Mouse (Mus musculus): ENCODE results near the gene Wipf2.
"Not testable (repeated sequence)": the region's sequence is repeated elsewhere in the genome, so short reads cannot be mapped to it uniquely, and the experiment has no call there.

Gene Wipf2

DNA sequence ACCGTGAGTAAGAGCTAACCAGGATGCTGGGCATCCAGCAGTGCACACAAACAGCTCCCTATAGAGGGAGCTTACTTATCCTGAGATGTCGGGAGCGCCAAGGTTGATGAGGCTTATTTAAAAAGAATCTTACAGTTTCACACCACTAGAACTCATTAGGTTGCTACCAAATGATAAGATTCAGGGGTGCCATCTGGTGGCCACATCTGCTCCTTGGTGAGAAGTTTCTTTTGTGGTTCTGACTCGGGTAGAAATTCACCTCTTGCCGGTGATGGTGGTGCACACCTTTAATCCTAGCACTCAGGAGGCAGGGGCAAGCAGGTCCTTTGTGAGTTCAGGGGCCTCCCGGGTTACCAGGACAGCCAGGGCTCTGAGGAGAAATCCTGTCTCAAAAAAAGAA, 46.2 kb downstream of the Wipf2 start:
- DNase-seq (ENCODE audit: low spot score) = peak; percentile 72

DNA sequence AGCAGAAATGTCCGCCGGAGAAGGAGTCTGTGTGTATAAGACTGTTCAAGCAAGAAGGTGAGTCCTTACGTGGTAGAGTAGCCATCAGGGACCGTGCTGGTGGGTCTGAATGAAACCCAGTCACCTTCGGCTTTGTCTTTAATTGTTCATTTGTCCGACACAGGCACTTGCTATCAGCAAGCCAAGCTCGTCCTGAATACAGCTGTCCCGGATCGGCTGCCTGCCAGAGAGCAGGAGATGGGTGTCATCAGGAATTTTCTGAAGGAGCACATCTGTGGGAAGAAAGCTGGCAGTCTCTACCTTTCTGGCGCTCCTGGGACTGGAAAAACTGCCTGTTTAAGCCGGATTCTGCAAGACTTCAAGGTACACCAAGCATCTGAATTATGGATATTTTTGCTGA, 47.0 kb downstream of the Wipf2 start:
- no peak for DNase-seq (ENCODE audit: low spot score)

DNA sequence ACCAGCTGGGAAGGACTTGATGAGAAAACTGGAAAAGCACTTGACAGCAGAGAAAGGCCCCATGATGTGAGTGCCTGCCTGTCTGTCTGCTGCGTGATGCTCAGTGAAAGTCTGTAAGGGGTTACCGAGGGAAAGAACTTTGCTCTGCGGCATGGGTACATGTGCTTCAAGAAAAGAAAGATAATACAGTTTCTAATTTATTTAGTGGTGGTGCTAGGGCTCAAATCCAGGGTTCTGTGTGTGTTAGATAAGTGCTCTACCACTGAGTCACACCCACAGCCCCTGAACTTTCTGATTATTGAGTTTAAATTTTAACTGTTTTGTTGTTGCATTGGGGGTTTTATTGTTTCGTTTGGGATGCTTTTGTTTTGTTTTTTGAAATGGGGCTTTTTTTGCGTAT, 48.1 kb downstream of the Wipf2 start:
- DNase-seq (ENCODE audit: low spot score) = no peak

DNA sequence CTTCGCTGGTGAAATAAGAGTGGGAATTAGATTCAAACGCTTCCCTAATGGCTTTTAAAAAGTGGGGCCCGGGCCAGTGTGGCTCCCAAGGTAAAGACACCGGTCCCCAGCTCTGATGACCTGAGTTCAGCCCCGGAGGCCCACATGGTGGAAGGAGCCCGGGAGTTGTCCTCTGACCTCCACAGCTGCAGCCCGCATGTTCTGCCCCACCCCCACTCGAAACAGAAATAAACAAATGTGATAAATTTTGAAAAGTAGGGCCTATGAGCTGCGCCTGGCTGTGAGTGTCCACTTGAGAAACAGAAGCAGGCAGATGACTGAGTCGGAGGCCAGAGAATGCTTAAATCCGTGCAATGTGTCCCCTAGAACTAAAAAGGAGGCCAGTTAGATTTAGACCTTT, 50.8 kb downstream of the Wipf2 start:
- DNase-seq (ENCODE audit: low spot score) = peak; percentile 83

DNA sequence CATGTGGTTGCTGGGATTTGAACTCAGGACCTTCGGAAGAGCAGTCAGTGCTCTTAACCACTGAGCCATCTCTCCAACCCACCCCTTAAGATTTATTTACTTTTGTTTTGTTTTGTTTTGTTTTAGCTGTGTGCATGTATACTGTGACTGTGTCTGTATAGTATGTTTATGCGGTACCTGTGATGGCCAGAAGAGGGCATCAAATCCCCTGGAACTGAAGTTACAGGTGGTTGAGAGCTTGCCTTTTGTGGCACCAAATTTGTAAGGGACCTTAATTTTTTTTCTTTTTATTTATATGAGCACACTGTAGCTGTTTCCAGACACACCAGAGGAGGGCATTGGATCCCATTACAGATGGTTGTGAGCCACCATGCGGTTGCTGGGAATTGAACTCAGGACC, 52.9 kb downstream of the Wipf2 start:
- not testable (repeated sequence) for DNase-seq (ENCODE audit: low spot score)

DNA sequence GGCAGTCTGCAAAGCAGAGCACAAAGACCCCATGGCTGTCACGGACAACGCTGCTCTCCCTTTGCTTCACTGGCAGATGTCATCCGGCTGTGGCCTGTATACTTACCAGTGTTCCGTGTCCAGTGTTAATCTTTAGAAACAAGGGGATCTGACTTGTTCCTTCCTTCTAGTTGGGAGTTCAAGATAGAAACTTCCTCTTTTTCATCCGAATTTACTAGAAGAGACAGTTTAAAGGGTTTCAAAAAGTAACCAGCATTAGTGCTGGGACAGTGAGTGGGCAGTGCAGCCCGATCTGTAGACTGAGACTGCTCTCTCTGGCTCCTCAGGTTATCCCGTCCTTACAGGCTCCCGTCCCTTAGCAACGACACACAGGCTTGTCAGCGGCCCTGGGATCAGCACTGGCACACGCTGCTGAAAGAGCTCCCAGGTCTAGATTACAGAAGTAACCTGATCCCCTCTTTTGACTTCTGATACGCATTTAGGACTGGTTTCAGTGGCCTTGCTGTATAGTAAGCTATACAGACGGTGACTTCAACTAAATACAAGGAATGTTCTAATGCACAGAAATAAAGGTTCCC, 54.1 kb downstream of the Wipf2 start:
- DNase-seq (ENCODE audit: low spot score) = no peak

DNA sequence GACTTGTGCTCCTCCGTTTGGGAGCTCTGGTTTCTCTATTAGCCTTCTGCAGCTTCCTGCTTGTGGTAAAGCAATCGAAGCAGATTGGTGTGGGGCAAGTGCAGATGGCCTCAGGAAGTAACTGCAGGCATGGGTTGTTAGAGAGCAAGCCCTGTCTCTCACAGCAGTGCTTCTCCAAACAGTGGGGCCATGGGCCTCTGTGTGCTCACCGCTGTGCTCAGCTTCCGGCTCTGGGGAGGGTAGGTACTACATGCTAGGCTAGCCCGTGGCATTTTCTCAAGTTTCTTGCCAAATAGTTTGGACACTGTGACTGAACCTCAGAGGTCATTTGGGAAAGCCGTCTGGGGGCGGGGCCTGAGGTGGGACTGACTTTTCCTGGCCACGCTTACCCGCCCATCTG, 54.8 kb downstream of the Wipf2 start:
- DNase-seq (ENCODE audit: low spot score) = peak; percentile 75

DNA sequence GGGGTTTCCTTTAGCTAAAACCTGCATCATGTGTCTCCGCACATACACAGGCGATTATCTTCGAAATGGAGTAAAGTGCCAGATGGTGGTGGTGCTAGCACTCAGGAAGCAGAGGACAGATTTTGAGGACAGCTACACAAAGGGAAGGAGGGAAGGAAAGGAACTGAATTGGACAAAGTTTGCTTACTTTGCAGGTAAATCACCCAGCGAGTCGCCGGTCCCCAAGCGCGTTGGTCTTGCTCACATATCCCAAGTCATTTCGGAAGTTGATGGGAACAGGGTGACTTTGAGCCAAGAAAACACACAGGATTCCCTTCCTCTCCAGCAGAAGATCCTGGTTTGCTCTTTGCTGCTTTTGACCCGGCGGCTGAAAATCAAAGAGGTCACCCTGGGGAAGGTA, 55.6 kb downstream of the Wipf2 start:
- no peak for DNase-seq (ENCODE audit: low spot score)

DNA sequence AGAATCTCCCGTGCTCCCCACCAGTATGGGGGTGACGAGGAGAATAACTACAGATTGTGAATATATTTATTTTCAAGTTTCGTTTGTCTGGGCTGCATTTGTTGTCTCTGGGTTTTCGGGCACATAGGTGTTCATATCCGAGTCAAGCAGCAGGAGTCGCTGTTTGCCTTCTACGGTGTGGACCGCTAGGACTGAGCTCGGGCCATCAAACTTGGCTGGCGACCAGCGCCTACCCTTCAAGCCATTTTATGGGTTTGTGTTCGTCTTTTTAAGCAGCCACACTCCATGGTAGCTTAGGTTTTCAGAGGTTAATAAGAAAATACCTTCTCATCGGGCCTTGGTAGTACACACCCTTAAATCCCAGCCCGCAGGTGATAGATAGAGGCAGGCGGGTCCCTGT, 58.4 kb downstream of the Wipf2 start:
- peak; percentile 78 for DNase-seq (ENCODE audit: low spot score)

DNA sequence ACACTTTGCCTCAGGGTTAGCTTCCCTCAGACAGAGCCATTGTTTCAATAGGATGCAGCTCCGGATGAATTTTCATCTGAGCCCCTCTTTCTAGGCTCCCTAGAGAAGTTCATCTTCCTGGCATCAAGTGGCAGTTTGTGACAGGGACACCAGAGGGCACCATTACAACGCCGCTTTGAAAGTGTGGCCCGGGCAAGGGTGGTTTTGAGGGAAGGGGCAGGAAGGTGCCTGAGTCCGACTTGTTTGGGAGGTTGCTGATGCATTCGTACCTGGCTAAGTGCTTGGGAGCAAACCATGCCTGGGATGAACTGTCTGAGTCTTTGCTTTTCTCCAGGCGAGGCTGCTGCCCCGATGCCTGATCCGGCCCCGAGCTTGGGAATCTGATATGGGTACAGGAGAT, 58.9 kb downstream of the Wipf2 start:
- peak; percentile 83 for DNase-seq (ENCODE audit: low spot score)

DNA sequence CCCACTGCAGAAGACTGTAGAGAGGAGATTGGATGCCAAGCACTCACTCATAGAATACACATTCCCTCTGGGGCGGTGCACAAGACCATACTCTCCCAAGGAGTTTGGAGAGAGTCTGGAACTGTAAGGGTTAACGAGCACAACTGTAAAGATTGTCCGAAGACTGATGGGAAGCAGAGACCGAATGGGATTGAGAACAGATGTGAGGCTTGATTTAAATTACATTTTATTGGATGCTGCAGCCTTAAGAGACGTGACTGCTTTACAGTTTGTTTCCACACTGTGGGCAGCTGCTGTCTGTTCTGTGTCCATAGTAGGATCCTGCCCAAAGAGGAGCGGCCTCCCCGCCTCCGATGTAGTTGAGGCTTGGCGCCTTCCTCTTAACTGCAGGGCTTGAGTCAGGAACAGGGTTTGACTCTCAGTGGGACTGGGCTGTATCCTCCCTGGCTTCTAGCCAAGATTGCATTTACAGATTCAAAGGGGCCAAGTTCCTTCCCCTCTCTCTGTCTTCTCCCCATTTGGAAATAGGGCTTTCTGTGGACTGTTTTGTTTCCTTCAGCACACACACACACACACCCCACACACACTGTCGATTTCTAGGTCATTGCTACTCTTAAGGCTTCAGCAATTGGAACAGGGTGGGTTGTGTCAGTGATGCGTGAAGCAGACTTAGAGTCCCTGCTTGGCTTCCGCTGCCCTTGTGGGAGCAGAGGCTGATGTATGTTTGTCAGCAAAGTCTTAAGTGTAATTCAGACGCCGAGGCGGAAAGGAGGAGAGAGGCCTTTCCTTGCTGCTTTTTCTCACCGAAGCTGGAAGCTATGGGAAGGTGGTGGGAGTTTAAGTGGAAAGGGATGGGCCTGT, 59.6 kb downstream of the Wipf2 start:
- peak; percentile 64 for DNase-seq (ENCODE audit: low spot score)

DNA sequence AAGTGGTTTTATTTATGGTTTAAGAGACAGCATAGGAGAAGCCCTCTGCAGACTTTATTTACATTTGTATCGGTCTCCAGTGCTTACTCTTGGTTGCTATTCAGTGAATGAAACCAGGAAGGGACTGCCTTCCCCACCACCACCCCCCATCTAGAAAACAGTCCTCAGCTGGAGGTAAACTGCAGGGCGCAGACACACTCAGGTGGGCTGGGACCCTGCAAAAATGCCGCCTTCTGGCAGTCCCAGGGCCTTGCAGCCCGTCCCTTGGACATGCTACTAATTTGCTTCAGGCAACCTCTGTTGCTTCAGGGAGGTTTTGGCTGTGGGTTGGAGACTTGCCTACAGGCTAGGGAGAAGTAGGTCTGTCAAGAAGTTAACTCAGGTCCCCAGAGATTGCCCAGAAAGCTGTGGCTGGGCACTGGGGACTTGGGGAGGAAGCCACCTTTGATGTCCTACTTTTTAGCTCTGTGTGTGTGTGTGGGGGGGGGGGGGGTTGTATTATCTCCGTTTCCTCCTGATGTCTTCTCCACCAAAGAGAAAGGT, 61.3 kb downstream of the Wipf2 start:
- peak; percentile 76 for DNase-seq (ENCODE audit: low spot score)

DNA sequence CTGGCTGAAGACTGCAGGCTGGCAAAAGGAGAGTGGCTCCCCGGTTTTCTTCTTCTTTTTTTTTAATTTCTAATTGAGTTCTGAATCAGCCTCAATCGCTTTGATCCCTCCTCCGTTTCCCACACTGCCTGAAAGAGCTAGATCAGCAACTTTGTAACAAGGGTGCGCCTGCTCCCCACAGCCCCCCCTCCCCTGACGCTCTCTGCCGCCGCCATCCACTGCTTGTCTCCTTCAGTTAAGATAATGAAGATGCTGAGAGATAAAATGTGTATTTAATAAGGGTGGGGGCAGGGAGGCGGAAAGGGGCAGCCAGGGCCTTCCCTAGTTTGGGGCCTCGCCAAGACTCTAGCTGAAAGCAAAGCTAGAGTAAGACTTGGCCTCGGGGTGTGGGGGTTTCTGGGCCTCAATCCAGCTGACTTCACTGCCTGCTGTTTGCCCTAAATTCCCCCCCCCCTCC, 61.9 kb downstream of the Wipf2 start:
- DNase-seq (ENCODE audit: low spot score) = peak; percentile 90

DNA sequence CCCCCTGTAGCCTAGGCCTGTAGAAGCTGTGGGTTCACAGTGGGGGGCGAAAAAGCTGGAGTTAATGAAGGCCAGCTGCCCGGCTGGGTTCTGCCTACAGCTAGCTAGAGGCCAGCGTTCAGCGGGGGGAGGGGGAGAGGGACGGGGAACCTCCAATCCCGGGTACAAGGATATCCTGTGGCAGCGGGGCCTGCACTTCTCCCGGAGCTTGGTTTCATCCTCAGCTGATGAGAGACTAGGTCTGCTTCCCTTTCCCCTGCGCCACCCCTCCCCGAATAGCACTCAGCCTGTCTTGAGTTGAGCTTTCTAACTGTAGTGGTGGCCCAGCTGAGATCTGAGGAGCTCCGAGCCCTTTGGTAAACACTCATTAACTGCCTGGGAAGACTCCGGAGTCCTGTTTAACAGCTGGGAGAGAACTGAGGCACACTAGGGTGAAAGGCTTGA, 62.5 kb downstream of the Wipf2 start:
- DNase-seq (ENCODE audit: low spot score) = peak; percentile 68

DNA sequence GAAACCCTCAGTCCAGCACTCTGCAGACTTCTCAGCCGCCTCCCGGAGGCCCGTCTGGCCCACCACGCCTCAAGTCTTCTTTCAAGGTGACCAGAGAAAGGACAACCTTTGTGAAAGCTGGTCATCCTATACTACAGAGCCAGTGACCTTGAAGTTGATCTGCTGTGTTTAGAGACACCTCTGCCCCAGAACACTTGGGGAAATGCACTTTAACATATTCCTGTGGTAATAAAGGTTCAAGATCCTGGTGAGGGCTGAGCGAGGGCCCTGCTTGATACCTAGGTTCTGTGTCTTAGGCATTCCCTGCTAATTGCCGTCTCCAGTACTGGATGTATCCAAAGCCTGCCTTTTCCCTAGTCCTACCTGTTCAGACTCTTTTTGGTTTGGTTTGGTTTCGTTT, 63.1 kb downstream of the Wipf2 start:
- no peak for DNase-seq (ENCODE audit: low spot score)

DNA sequence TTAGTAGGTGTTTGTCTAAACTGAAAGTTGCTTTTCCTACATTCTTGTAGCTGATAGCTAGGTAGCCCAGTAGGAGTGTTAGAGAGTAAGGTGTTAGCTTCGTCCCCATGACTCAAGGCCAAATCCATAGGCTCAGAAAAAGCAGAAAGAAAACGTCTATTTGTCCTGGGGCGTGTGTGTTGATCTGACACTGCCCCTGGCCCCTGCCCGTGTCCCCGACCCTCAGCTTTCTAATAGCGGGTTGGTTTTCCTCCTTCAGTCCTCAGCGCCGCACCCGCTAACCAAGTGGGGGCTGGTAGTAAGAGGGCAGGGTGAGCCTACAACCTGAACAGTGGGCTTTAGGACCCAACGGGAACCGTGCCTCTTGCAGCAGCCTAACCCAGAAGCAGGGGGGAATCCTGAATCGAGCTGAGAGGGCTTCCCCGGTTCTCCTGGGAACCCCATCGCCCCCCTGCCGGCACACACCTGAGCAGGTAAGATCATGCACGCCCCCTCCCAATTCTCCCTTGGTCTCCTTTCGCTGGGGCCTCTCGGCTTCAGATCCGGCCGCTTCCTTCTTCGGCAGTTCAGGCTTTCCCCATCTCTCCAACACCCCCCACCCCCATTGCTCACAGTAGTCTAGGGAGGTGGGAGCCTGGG, 64.1 kb downstream of the Wipf2 start, which contains the start of gene Rara:
Rara (plus strand) TSS at position 381 of the 639 bp plus-strand sequence.
- no peak for DNase-seq (ENCODE audit: low spot score)

DNA sequence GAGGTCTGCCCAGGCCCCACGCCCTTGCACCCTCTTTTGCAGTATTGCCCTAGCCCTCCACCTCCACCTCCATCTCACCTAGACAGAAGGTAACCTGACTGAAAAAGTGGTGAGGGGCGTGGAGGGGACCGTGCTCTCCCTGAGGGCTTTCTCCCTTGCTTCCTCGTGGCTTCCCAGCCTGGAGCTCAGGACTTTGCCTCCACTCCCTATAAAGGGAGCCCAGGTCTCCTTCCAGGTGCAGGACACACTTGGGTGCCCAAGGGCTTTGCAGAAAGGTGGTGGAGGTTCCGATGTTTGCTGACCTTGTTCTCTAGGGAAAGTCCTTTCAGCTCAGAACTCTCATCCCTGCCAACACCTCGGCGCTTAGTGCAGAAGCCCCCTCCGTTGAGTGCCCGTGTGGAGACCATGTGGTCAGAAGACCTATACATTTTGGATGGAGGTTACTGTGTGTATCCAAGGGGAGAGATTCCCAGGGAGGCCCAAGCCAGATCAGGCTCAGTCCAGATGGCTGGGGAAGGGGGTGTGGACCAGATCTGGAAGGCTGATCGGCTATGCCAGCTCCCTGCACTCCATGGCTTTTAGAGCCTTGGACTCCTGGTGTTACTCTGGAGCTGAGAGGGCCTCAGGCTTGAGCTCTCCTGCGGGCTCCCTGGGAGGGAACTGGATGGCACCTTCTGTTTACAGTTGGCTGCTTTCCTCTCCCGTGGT, 64.9 kb downstream of the Wipf2 start:
- no peak for DNase-seq (ENCODE audit: low spot score)

DNA sequence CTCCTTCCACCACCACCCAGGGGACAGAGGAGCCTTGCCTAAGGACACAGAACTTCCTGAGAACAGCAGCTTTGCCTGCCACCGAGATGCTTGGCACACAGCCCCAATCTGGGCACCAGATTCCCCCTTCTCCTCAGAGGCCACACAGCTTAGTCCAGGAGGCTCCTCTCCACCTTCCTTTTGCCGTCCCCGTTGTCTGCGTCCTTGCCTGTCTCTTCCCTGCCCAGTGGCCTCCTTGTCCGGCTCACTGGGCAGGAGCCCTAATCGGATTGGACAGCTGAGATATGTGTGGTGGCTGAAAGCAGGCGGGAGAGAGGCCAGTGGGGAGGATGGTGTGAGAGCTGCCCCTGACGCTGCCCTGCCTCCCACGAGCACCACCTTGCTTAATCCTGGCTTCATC, 66.1 kb downstream of the Wipf2 start:
- peak; percentile 47 for DNase-seq (ENCODE audit: low spot score)

DNA sequence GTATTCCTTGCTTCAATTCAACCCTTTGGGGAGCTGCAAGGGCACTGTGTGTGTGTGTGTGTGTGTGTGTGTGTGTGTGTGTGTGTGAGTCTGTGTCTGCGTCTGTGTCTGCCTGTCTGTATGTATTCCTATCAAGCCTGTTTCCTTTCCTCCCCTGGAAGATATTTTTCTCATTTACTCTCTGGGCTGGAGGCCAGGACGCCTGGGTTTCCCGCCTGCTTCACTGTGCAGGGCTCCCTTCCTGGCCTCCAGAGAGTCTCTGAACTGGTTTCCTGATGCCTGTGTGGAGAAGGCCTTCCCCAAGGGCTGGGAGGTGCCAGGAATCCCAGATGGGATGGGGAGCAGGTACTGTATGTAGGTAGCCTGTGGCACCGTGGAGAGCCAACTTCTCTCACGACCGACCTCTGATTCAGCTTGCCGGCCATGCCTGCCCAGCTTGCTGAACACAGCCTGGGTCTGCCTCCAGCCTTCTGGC, 66.7 kb downstream of the Wipf2 start:
- DNase-seq (ENCODE audit: low spot score) = peak; percentile 71

DNA sequence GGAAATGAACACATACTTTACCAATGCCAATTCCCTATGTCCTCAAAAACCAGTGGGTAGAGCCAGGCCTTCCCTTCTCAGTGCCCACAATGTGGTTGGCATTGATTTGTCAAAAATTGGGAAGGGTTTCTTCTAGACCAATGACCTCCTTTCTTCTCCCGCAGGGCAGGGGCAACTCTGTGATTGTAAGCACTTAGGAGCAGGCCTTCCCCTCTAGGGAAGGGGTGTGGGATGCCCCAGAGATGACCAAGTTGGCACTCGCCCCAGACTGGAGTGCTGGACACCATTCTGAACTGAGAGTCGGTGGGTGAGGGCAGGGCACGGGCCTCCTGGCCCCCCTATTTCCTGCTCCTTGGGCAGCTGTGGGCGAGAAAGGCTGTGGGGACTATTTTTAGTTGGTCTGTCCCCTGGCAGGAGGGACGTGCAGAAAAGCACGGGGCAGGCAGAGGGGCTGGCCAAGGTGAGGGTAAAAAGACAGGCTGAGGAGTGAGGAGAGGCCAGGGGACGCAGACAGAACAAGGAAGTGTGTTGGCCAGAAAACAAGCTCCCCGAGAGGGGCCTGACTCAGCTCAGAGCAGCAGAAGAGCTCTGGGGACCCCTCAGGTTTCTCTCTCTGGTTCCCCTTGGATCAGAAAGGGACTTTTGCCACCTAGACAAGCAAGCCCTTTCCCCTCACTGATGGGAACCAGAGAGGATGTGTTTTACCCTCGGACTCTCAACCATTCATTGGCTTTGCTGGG, 67.5 kb downstream of the Wipf2 start:
- DNase-seq (ENCODE audit: low spot score) = peak; percentile 89
